Mouse (Mus musculus): ENCODE results near the gene Olfr873.
"Not testable (repeated sequence)": the region's sequence is repeated elsewhere in the genome, so short reads cannot be mapped to it uniquely, and the experiment has no call there.

Gene Olfr873

DNA sequence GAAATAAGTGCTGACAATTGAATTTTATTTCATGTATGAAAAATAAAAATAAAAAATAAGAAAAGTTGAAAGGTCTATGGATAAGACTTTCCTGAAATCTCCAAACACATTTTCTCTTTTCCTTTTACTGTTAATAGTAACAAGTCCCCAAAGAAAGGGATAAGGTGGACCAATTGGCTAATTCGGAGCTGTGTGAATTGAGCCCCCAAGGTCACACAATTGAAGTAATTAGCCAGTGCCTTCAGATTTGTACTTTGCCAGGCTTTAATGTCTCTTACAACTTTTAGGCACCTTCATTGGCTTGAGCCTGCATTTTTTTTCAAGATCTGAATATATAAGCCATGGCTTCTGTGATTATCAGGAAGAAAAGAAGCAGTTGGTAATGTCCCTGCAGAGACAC is at the start of gene Olfr873:
Gene Olfr873 (plus strand): TSS at position 301 of the 400 bp plus-strand sequence.
- DNase-seq (ENCODE audit: low read depth): no peak

GRCm38 (mm10) chr9:20282051-20282450 is 16.3 kb upstream of the Olfr873 start, which contains the start of gene Olfr39:
TSS of gene Olfr39 (plus strand) at chr9:20282351.
- DNase-seq (ENCODE audit: low read depth): no peak

- not testable (repeated sequence) for DNase-seq (ENCODE audit: low read depth)
Measured at GRCm38 (mm10) chr9:20295562-20295961, 2.8 kb upstream of the Olfr873 start.

DNA sequence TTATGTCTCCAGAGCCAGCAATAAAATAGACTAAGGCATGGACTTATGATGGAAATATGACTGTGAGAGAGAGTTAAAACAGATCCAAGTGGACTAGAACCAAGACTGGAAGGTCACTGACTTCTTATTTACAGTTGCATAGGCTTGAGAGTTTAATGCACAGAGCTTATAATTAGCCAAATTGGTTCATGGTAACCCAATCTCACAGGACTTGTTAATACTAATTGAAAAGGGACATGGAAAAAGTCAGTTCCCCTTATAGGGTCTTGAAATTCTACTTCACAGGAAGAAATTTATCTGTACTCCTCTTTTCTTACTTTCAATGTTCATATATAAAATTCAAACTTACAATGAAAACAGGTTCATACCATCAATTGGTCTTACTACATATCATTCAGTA is 37.7 kb downstream of the Olfr873 start, which contains the start of gene Olfr18:
Gene Olfr18 (minus strand): TSS at position 101 of the 400 bp plus-strand sequence.
- no peak for DNase-seq (ENCODE audit: low read depth)

DNA sequence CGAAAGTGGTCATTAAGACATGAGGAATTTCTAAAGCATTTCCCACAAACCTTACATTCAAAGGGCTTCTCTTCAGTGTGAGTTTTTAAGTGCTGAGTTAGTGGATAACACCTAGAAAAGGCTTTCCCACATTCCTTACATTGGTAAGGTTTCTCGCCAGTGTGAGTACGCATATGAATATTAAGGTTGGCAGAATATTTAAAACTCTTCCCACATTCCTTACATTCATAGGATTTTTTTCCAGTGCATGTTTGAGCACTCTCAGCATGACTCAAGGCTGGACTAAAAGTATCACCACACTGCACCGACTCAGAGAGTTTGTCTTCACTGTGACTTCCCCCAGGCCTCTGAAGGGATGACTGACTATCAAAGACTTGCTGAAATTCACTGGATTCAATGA is 50.2 kb downstream of the Olfr873 start:
- DNase-seq (ENCODE audit: low read depth): no peak
